Mouse (Mus musculus): Measurements from ENCODE around the gene Nrn1. TPM values are rescaled to one million over a fixed set of nuclear protein-coding genes. Genes with fewer than 3 reads are reported as not detected.

Nrn1 gene
- 0.39 and 1.1 TPM in 2 replicates for polyA plus RNA-seq (2015; fragmentation: Nextera tagmentation; extraction: Ambion mirVana)

GRCm38 (mm10) chr13:36734731-36735571 is at the start of gene Nrn1:
Nrn1 (minus strand) TSS chr13:36735131.
- no peak within 1 kb of the TSS; the same call in 1 of the 2 replicates for H3K9ac ChIP-seq (replicated peaks; ENCODE audit: low read length)
- H3K4me2 ChIP-seq (replicated peaks; ENCODE audit: low read depth, low read length): peak within 1 kb of the TSS; percentile 69
- WGBS: under 1% methylated on average over 50 of the region's 50 CpGs
- no peaks in the 10 kb centered on the region for H3K9me3 ChIP-seq (ENCODE audit: low read length)
- peak within 1 kb of the TSS; percentile 43 for H3K4me3 ChIP-seq (ENCODE audit: low read length)
- no peak; the same call in 1 of the 2 replicates for ATAC-seq (ENCODE audit: low FRiP score, low TSS enrichment)
- H3K27ac ChIP-seq (ENCODE audit: low read length): no peak within 1 kb of the TSS
- peaks cover 69% of the 10 kb centered on the region for H3K27me3 ChIP-seq (ENCODE audit: insufficient read depth, low read length)
- H3K36me3 ChIP-seq (ENCODE audit: insufficient read depth, low read length): no peaks in the 10 kb centered on the region
- H3K4me1 ChIP-seq (ENCODE audit: insufficient read depth, low read length): peaks cover 21% of the 10 kb centered on the region; the same call in 1 of the 2 replicates

- Histone ChIP-seq H3K4me3 (ENCODE audit: low read length) (no peak overlapping the region), H3K9me3 (ENCODE audit: low read length) (no peaks in the 10 kb centered on the region), H3K4me1 (ENCODE audit: insufficient read depth, low read length) (no peaks in the 10 kb centered on the region), H3K36me3 (ENCODE audit: insufficient read depth, low read length) (no peaks in the 10 kb centered on the region), H3K27me3 (ENCODE audit: insufficient read depth, low read length) (no peaks in the 10 kb centered on the region), H3K4me2 (replicated peaks; ENCODE audit: low read depth, low read length) (no peak overlapping the region), H3K9ac (replicated peaks; ENCODE audit: low read length) (no peak overlapping the region), H3K27ac (ENCODE audit: low read length) (no peak overlapping the region)
- ATAC-seq (ENCODE audit: low FRiP score, low TSS enrichment): no peak
- 65% methylated on average over 5 of the region's 5 CpGs for WGBS
Observed at GRCm38 (mm10) chr13:36779626-36780025, 44.7 kb upstream of the Nrn1 start.

GRCm38 (mm10) chr13:36766801-36767200 is 31.9 kb upstream of the Nrn1 start:
- Histone ChIP-seq H3K9me3 (ENCODE audit: low read length) (no peaks in the 10 kb centered on the region; the same call in 1 of the 2 replicates), H3K4me1 (ENCODE audit: insufficient read depth, low read length) (no peaks in the 10 kb centered on the region), H3K9ac (replicated peaks; ENCODE audit: low read length) (no peak overlapping the region), H3K4me3 (ENCODE audit: low read length) (no peak overlapping the region), H3K27me3 (ENCODE audit: insufficient read depth, low read length) (no peaks in the 10 kb centered on the region), H3K27ac (ENCODE audit: low read length) (no peak overlapping the region), H3K36me3 (ENCODE audit: insufficient read depth, low read length) (no peaks in the 10 kb centered on the region), H3K4me2 (replicated peaks; ENCODE audit: low read depth, low read length) (no peak overlapping the region)
- no peak for ATAC-seq (ENCODE audit: low FRiP score, low TSS enrichment)
- 59% methylated on average over 2 of the region's 2 CpGs for WGBS

DNA sequence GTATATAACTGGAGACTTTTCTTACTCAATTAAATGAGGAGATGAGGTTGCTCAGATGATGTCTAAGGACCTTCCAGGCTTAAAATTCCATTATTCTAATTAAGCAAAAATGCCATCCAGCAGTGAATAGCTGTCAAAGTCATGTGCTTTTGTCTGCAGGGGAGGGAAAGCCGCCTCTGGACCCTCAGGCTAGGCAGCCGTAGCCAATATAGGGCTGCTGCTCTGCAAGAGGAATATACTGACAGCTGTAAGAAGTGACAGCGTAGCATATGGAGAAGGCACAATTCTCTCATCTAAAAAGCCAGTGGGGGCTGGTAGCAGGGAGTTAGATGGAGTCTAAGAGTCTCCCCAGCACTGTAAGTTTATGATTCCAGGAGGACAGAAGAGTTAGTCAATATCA is 16.9 kb upstream of the Nrn1 start:
- WGBS: 82% methylated on average over 3 of the region's 3 CpGs
- Histone ChIP-seq H3K4me2 (replicated peaks; ENCODE audit: low read depth, low read length) (no peak overlapping the region), H3K4me1 (ENCODE audit: insufficient read depth, low read length) (no peaks in the 10 kb centered on the region), H3K9me3 (ENCODE audit: low read length) (no peaks in the 10 kb centered on the region), H3K4me3 (ENCODE audit: low read length) (no peak overlapping the region), H3K27me3 (ENCODE audit: insufficient read depth, low read length) (no peaks in the 10 kb centered on the region), H3K36me3 (ENCODE audit: insufficient read depth, low read length) (no peaks in the 10 kb centered on the region), H3K9ac (replicated peaks; ENCODE audit: low read length) (no peak overlapping the region), H3K27ac (ENCODE audit: low read length) (no peak overlapping the region)
- ATAC-seq (ENCODE audit: low FRiP score, low TSS enrichment): no peak

- no peaks in the 10 kb centered on the region for H3K9me3 ChIP-seq (ENCODE audit: low read length)
- no peak overlapping the region for H3K9ac ChIP-seq (replicated peaks; ENCODE audit: low read length)
- no peaks in the 10 kb centered on the region for H3K36me3 ChIP-seq (ENCODE audit: insufficient read depth, low read length)
- 64% methylated on average over 2 of the region's 2 CpGs for WGBS
- no peak overlapping the region for H3K4me3 ChIP-seq (ENCODE audit: low read length)
- no peaks in the 10 kb centered on the region for H3K4me1 ChIP-seq (ENCODE audit: insufficient read depth, low read length)
- ATAC-seq (ENCODE audit: low FRiP score, low TSS enrichment): no peak
- H3K27ac ChIP-seq (ENCODE audit: low read length): no peak overlapping the region
- no peaks in the 10 kb centered on the region for H3K27me3 ChIP-seq (ENCODE audit: insufficient read depth, low read length)
- H3K4me2 ChIP-seq (replicated peaks; ENCODE audit: low read depth, low read length): no peak overlapping the region
Observed at GRCm38 (mm10) chr13:36750056-36750455, 15.1 kb upstream of the Nrn1 start.

- Histone ChIP-seq H3K4me1 (ENCODE audit: insufficient read depth, low read length) (peaks cover 15% of the 10 kb centered on the region; the same call in 1 of the 2 replicates), H3K9ac (replicated peaks; ENCODE audit: low read length) (peak overlapping the region; percentile 45; the same call in 1 of the 2 replicates), H3K9me3 (ENCODE audit: low read length) (no peaks in the 10 kb centered on the region), H3K4me3 (ENCODE audit: low read length) (peak overlapping the region; percentile 43), H3K4me2 (replicated peaks; ENCODE audit: low read depth, low read length) (peak overlapping the region; percentile 69), H3K27me3 (ENCODE audit: insufficient read depth, low read length) (peaks cover 54% of the 10 kb centered on the region), H3K36me3 (ENCODE audit: insufficient read depth, low read length) (no peaks in the 10 kb centered on the region), H3K27ac (ENCODE audit: low read length) (no peak overlapping the region)
- 10% methylated on average over 9 of the region's 9 CpGs for WGBS
- ATAC-seq (ENCODE audit: low FRiP score, low TSS enrichment): peak; percentile 56
Observed at GRCm38 (mm10) chr13:36736619-36736996, 1.7 kb upstream of the Nrn1 start.

DNA sequence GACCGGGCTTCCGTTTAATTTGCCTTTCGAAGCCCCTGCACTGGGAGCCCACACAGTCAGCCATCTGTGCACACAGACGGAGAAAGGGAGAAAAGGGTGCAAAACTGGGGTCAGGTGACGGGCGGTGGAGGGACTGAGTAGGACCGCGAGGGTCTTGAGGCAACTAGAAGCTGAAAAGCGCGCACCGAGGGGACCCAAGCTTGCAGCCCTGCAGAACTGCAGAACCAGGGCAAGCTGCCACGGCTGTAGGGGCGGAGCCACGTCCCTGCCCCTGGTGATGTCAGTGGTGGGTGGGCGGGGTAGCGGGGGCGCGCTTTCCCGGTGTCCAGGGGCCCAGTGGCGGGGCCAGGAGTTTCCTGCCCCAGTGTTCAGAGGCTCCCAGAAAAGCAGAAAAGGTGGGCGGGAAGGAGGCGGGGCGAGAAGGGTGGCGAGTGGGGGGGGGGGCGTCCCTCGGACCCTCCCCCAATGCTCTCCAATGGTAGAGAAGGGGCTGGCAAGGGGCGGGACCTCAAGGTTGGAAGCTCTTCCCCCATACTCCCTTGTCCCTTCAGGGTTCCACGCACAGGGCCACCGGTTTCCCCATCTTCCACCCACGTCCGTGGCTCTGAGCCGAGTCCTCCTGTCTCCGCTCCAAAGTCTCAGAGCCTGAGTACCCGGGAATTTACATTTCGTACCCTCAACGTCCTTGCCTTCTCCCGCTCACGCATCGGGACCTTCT is 1.1 kb upstream of the Nrn1 start:
- peak; percentile 94 for ATAC-seq (ENCODE audit: low FRiP score, low TSS enrichment)
- Histone ChIP-seq H3K4me3 (ENCODE audit: low read length) (peak overlapping the region; percentile 43), H3K9me3 (ENCODE audit: low read length) (no peaks in the 10 kb centered on the region), H3K9ac (replicated peaks; ENCODE audit: low read length) (peak overlapping the region; percentile 45; the same call in 1 of the 2 replicates), H3K36me3 (ENCODE audit: insufficient read depth, low read length) (no peaks in the 10 kb centered on the region), H3K27ac (ENCODE audit: low read length) (no peak overlapping the region), H3K4me1 (ENCODE audit: insufficient read depth, low read length) (peaks cover 20% of the 10 kb centered on the region; the same call in 1 of the 2 replicates), H3K4me2 (replicated peaks; ENCODE audit: low read depth, low read length) (peak overlapping the region; percentile 69), H3K27me3 (ENCODE audit: insufficient read depth, low read length) (peaks cover 59% of the 10 kb centered on the region)
- under 1% methylated on average over 35 of the region's 39 CpGs for WGBS

DNA sequence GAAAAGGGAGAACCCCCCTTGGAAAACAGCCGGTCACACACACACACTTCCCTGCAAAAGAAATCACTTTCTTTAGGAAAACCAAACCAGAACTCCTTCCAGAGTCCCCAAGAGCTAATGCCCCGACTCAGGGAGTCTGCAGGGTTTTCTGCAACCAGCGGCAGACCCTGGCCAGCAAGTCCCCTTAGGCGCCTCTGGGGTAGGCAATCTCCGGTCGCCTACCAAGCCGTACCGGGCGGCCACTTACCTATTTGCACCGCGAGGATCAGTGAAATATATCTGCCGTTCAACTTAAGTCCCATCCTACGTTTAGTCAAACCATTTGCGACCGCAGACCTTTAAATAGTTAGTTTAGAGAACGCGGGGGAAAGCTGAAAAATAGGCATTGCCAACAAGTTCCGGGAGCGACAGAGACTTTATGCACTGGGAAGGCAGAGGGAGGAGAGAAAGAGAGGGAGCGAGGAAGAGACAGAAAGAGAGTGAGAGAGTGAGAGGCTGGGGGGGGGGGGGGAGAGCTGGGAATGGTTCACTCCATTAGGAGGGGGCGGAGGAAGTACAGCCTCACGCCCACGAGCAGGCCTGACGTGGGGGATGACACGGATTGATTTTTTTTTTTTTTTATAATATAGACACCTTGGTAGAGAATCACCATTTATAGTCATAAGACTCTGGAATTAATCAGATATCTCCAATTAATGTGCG is 791 bp downstream of the Nrn1 start:
- Histone ChIP-seq H3K4me1 (ENCODE audit: insufficient read depth, low read length) (peaks cover 21% of the 10 kb centered on the region; the same call in 1 of the 2 replicates), H3K9me3 (ENCODE audit: low read length) (no peaks in the 10 kb centered on the region), H3K27me3 (ENCODE audit: insufficient read depth, low read length) (peaks cover 77% of the 10 kb centered on the region), H3K27ac (ENCODE audit: low read length) (no peak overlapping the region), H3K4me2 (replicated peaks; ENCODE audit: low read depth, low read length) (no peak overlapping the region), H3K4me3 (ENCODE audit: low read length) (no peak overlapping the region), H3K36me3 (ENCODE audit: insufficient read depth, low read length) (no peaks in the 10 kb centered on the region), H3K9ac (replicated peaks; ENCODE audit: low read length) (no peak overlapping the region)
- no peak for ATAC-seq (ENCODE audit: low FRiP score, low TSS enrichment)
- WGBS: 2% methylated on average over 26 of the region's 26 CpGs

DNA sequence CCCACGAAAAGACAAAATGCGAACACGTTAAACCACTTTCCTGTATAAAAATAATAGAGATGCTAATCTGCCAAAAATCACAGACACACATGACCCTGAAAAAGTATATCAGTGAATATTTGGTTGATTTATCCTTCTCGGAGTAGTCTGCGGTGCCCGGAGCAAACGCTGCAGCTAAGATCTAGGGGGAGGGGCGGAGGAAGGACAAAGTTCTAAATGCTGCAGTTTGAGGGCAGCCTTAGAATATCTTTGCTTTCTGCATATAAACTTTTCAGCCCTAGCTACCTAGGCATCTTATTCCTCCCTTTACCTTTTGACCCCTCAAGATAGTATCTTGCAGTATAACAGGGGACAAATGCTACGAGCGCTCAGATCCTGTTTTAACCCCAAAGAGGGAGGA is 1.4 kb downstream of the Nrn1 start:
- Histone ChIP-seq H3K4me1 (ENCODE audit: insufficient read depth, low read length) (peaks cover 21% of the 10 kb centered on the region; the same call in 1 of the 2 replicates), H3K36me3 (ENCODE audit: insufficient read depth, low read length) (no peaks in the 10 kb centered on the region), H3K9me3 (ENCODE audit: low read length) (no peaks in the 10 kb centered on the region), H3K27ac (ENCODE audit: low read length) (no peak overlapping the region), H3K9ac (replicated peaks; ENCODE audit: low read length) (no peak overlapping the region), H3K27me3 (ENCODE audit: insufficient read depth, low read length) (peaks cover 82% of the 10 kb centered on the region), H3K4me2 (replicated peaks; ENCODE audit: low read depth, low read length) (no peak overlapping the region), H3K4me3 (ENCODE audit: low read length) (no peak overlapping the region)
- ATAC-seq (ENCODE audit: low FRiP score, low TSS enrichment): no peak
- 2% methylated on average over 10 of the region's 10 CpGs for WGBS

Data from kidney, embryonic 16.5 days (tissue).